Mouse (Mus musculus): ENCODE measurements around the gene Cox20. TPM values are rescaled to one million over a fixed set of nuclear protein-coding genes. Genes with fewer than 3 reads are reported as not detected.

Cox20 gene
- 14.4 and 18.2 TPM in 2 replicates for total RNA-seq (2012; rRNA removed)

DNA sequence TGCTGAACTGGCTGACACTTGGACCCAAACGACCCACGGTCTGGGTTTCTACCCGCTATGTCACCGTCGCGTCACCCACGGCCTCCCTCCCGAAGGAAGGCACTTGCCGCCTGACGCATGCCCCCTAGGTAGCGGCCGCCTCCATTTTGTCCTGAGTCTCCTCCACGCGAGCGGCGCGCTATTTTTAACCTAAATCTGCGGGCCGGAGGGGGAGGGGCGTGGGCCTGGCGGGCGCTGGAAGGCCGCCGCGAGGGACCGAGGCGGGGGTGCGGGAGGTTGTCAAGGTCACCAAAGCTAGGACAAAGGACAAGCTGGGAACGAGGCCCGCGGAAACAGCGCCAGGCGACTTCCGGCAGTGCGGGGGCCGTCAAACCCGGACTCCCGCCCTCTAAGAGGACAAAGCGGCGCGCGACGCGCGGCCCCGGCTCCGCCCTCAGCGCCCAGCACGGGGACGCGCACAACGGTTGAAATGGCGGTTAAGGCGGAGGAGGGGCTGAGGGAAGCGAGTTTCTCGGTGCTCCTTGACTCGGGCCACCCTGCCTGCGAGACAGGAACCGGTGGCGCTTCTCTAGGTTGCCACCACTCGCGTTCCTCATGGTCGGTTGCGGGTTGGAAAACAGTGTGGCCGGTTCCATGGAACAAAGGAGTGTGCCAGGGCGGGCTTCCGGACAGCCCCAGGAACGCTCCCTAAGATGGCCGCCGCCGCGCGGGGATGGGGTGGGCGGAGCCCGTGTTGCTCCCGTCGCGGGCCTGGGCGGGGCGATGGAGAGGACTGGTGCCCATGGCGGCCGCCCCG is at the start of gene Cox20:
Gene Cox20 (plus strand): TSS at position 742 of the 796 bp plus-strand sequence.
- in situ Hi-C loops (cut with MboI; ENCODE audit: low sequenced_read_pairs in 2 of 2, unreplicated experiment in 2 of 2) = no loop called here
- peak; percentile 56 for TF ChIP-seq HCFC1 (IDR thresholded peaks at IDR 0.05; ENCODE audit: borderline replicate concordance, insufficient read depth, low read length)
- no peak for TF ChIP-seq ZC3H11A (IDR thresholded peaks at IDR 0.05; ENCODE audit: borderline replicate concordance, low read depth, low read length)
- no peak for TF ChIP-seq CHD2 (IDR thresholded peaks at IDR 0.05; ENCODE audit: low read depth, low read length)
- no peak for TF ChIP-seq ZNF384 (IDR thresholded peaks at IDR 0.05; ENCODE audit: low read depth, low read length)
- peak; percentile 81 for DNase-seq (ENCODE audit: low read depth, low spot score)

DNA sequence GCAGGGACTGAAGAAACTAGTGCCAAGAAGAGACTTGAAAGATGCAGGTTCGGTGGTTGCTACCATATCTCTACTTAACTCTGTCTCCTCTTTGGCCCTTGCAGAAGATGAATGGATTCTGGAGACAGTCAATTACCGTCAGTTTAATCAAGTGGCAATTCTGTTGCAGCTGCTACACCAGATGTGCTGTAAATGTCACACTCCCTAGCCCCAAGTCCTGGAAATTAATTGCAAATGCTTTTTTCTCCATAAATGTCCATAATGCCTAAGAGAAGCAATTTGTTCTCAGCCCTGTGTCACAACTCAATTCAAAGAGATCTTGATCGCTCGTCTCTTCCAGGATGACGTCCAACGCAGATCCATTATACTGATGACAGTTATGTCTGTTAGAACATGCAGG is 48.3 kb upstream of the Cox20 start:
- in situ Hi-C loops (cut with MboI; ENCODE audit: low sequenced_read_pairs in 2 of 2, unreplicated experiment in 2 of 2) = no loop called here
- Histone ChIP-seq H3K9me3 (ENCODE audit: control insufficient read depth, insufficient read depth, low read depth, low read length) (no peaks in the 10 kb centered on the region), H3K4me1 (ENCODE audit: control insufficient read depth in 2 of 2, insufficient read depth in 2 of 2, low read length in 2 of 2, poor library complexity in 1 of 2) (no peaks in the 10 kb centered on the region), H3K9ac (ENCODE audit: insufficient read depth, low read depth, low read length, poor library complexity, severe bottlenecking) (no peak overlapping the region), H3K4me3 (ENCODE audit: insufficient read depth in 1 of 2, low read depth in 1 of 2, low read length in 2 of 2, poor library complexity in 1 of 2, severe bottlenecking in 1 of 2) (no peak overlapping the region), H3K36me3 (ENCODE audit: control insufficient read depth, insufficient read depth, low read length, poor library complexity, severe bottlenecking) (no peaks in the 10 kb centered on the region), H3K27ac (ENCODE audit: insufficient read depth, low read depth, low read length, poor library complexity, severe bottlenecking) (no peak overlapping the region)
- TF ChIP-seq HCFC1 (IDR thresholded peaks at IDR 0.05; ENCODE audit: borderline replicate concordance, insufficient read depth, low read length) = no peak
- no peak for TF ChIP-seq ZNF384 (IDR thresholded peaks at IDR 0.05; ENCODE audit: low read depth, low read length)
- TF ChIP-seq CHD2 (IDR thresholded peaks at IDR 0.05; ENCODE audit: low read depth, low read length) = no peak
- TF ChIP-seq ZC3H11A (IDR thresholded peaks at IDR 0.05; ENCODE audit: borderline replicate concordance, low read depth, low read length) = no peak
- TF ChIP-seq MAFK (IDR thresholded peaks at IDR 0.05; ENCODE audit: insufficient read depth, low read depth, low read length) = no peak
- DNase-seq (ENCODE audit: low read depth, low spot score) = no peak

More for the DNA sequence above, at the start of gene Cox20:
- Histone ChIP-seq H3K36me3 (ENCODE audit: control insufficient read depth, insufficient read depth, low read length, poor library complexity, severe bottlenecking) (peaks cover 5% of the 10 kb centered on the region; the same call in 1 of the 2 replicates), H3K27ac (ENCODE audit: insufficient read depth, low read depth, low read length, poor library complexity, severe bottlenecking) (peak within 1 kb of the TSS; percentile 100), H3K9ac (ENCODE audit: insufficient read depth, low read depth, low read length, poor library complexity, severe bottlenecking) (peak within 1 kb of the TSS; percentile 98), H3K4me1 (ENCODE audit: control insufficient read depth in 2 of 2, insufficient read depth in 2 of 2, low read length in 2 of 2, poor library complexity in 1 of 2) (no peaks in the 10 kb centered on the region; a peak in 1 of 4 replicates), H3K4me3 (ENCODE audit: insufficient read depth in 1 of 2, low read depth in 1 of 2, low read length in 2 of 2, poor library complexity in 1 of 2, severe bottlenecking in 1 of 2) (peak within 1 kb of the TSS; percentile 72 to 79), H3K9me3 (ENCODE audit: control insufficient read depth, insufficient read depth, low read depth, low read length) (no peaks in the 10 kb centered on the region)

DNA sequence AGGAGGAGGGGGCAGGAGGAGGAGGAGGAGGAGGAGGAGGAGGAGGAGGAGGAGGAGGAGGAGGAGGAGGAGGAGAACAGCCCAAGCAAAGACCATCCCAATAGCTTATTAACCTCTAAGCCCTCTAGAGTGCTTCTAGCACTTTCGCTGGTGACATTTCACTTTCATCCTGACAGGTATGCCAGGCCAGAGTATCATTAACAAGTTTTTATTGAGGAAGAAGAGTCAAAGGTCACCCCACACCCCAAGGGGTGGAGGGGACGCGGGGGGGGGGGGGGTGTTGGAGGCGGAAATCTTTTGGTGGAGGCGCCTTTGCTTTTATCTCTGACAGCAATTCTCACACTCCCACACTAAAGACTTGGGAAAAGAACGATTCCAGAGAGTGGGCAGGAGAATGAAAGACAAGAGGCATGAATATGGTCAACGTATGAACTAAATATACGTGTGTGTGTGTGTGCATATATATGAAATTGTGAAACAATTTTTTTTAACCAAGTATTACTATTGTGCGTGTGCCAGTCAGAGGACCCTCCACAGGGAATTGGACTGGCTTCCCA is 43.7 kb upstream of the Cox20 start:
- Histone ChIP-seq H3K9me3 (ENCODE audit: control insufficient read depth, insufficient read depth, low read depth, low read length) (no peaks in the 10 kb centered on the region), H3K9ac (ENCODE audit: insufficient read depth, low read depth, low read length, poor library complexity, severe bottlenecking) (no peak overlapping the region), H3K27ac (ENCODE audit: insufficient read depth, low read depth, low read length, poor library complexity, severe bottlenecking) (no peak overlapping the region), H3K36me3 (ENCODE audit: control insufficient read depth, insufficient read depth, low read length, poor library complexity, severe bottlenecking) (no peaks in the 10 kb centered on the region), H3K4me1 (ENCODE audit: control insufficient read depth in 2 of 2, insufficient read depth in 2 of 2, low read length in 2 of 2, poor library complexity in 1 of 2) (peaks cover 1 to 3% of the 10 kb centered on the region in 2 experiments; a peak in 1 of 4 replicates), H3K4me3 (ENCODE audit: insufficient read depth in 1 of 2, low read depth in 1 of 2, low read length in 2 of 2, poor library complexity in 1 of 2, severe bottlenecking in 1 of 2) (no peak overlapping the region)
- no peak for DNase-seq (ENCODE audit: low read depth, low spot score)
- TF ChIP-seq HCFC1 (IDR thresholded peaks at IDR 0.05; ENCODE audit: borderline replicate concordance, insufficient read depth, low read length) (no peak), CHD2 (IDR thresholded peaks at IDR 0.05; ENCODE audit: low read depth, low read length) (no peak), ZNF384 (IDR thresholded peaks at IDR 0.05; ENCODE audit: low read depth, low read length) (no peak), MAFK (IDR thresholded peaks at IDR 0.05; ENCODE audit: insufficient read depth, low read depth, low read length) (no peak), ZC3H11A (IDR thresholded peaks at IDR 0.05; ENCODE audit: borderline replicate concordance, low read depth, low read length) (no peak)
- in situ Hi-C loops (cut with MboI; ENCODE audit: low sequenced_read_pairs in 2 of 2, unreplicated experiment in 2 of 2) = no loop called here

GRCm38 (mm10) chr1:178275738-178276053 is 43.2 kb upstream of the Cox20 start:
- H3K36me3 ChIP-seq (ENCODE audit: control insufficient read depth, insufficient read depth, low read length, poor library complexity, severe bottlenecking) = no peaks in the 10 kb centered on the region
- H3K9ac ChIP-seq (ENCODE audit: insufficient read depth, low read depth, low read length, poor library complexity, severe bottlenecking) = peak overlapping the region; percentile 78
- H3K9me3 ChIP-seq (ENCODE audit: control insufficient read depth, insufficient read depth, low read depth, low read length) = no peaks in the 10 kb centered on the region
- TF ChIP-seq MAFK (IDR thresholded peaks at IDR 0.05; ENCODE audit: insufficient read depth, low read depth, low read length) = no peak
- TF ChIP-seq ZC3H11A (IDR thresholded peaks at IDR 0.05; ENCODE audit: borderline replicate concordance, low read depth, low read length) = no peak
- TF ChIP-seq HCFC1 (IDR thresholded peaks at IDR 0.05; ENCODE audit: borderline replicate concordance, insufficient read depth, low read length) = no peak
- no peak for TF ChIP-seq CHD2 (IDR thresholded peaks at IDR 0.05; ENCODE audit: low read depth, low read length)
- TF ChIP-seq ZNF384 (IDR thresholded peaks at IDR 0.05; ENCODE audit: low read depth, low read length) = no peak
- H3K4me3 ChIP-seq (ENCODE audit: insufficient read depth in 1 of 2, low read depth in 1 of 2, low read length in 2 of 2, poor library complexity in 1 of 2, severe bottlenecking in 1 of 2) = peak overlapping the region; percentile 70 to 82
- H3K4me1 ChIP-seq (ENCODE audit: control insufficient read depth in 2 of 2, insufficient read depth in 2 of 2, low read length in 2 of 2, poor library complexity in 1 of 2) = peaks cover 1 to 3% of the 10 kb centered on the region in 2 experiments; a peak in 1 of 4 replicates
- DNase-seq (ENCODE audit: low read depth, low spot score) = no peak
- no peak overlapping the region for H3K27ac ChIP-seq (ENCODE audit: insufficient read depth, low read depth, low read length, poor library complexity, severe bottlenecking)
- in situ Hi-C loops (cut with MboI; ENCODE audit: low sequenced_read_pairs in 2 of 2, unreplicated experiment in 2 of 2) = no loop called here
